Mouse (Mus musculus) MEL (cell line): ENCODE measurements around the gene Ust. TPM values are rescaled to one million over a fixed set of nuclear protein-coding genes. Genes with fewer than 3 reads are reported as not detected.

ENCODE experiments used
- DNase-seq: peaks from one replicate; pipeline ENCODE4 v3.0.0; 2011; ENCODE audit warnings: low read depth, low spot score
- H3K27ac ChIP-seq: 2 replicates; pipeline ENCODE4 v1.5.1; 2012; ENCODE audit warnings: low read depth, mild to moderate bottlenecking, control low read depth, low read length, moderate library complexity; ENCODE audit not compliant: control insufficient read depth
- H3K27me3 ChIP-seq, 2 experiments: fragments of 150-350 bp in 1 of 2; sonication (generic) in 1 of 2; 2 replicates each; pipeline ENCODE4 v1.6.1; 2012; ENCODE audit warnings: low read length in 2 of 2, mild to moderate bottlenecking in 2 of 2, improper control_type of control experiment in 1 of 2, moderate library complexity in 1 of 2; ENCODE audit not compliant: insufficient read depth in 2 of 2, control insufficient read depth in 1 of 2
- H3K36me3 ChIP-seq, 2 experiments: 2 replicates each; pipeline ENCODE4 v1.6.1; 2012 to 2014; ENCODE audit warnings: low read length in 2 of 2, improper control_type of control experiment in 1 of 2, inconsistent platforms in 1 of 2, mild to moderate bottlenecking in 1 of 2; ENCODE audit not compliant: insufficient read depth in 2 of 2, control insufficient read depth in 1 of 2
- H3K4me1 ChIP-seq, 2 experiments: fragments of 150-350 bp in 1 of 2; sonication (generic) in 1 of 2; 2 replicates each; pipeline ENCODE4 v1.6.1; 2012; ENCODE audit warnings: low read length in 2 of 2, improper control_type of control experiment in 1 of 2, mild to moderate bottlenecking in 1 of 2; ENCODE audit not compliant: insufficient read depth in 2 of 2, control insufficient read depth in 1 of 2
- H3K4me3 ChIP-seq, 2 experiments: fragments of 150-350 bp in 1 of 2; sonication (generic) in 1 of 2; 2 replicates each; pipeline ENCODE4 v1.5.1; 2012; ENCODE audit warnings: low read depth in 2 of 2, low read length in 2 of 2, mild to moderate bottlenecking in 2 of 2, moderate library complexity in 2 of 2, control low read depth in 1 of 2, improper control_type of control experiment in 1 of 2; ENCODE audit not compliant: control insufficient read depth in 1 of 2, insufficient read depth in 1 of 2
- H3K79me2 ChIP-seq: 2 replicates; pipeline ENCODE4 v1.6.1; 2012; ENCODE audit warnings: mild to moderate bottlenecking, low read length, moderate library complexity; ENCODE audit not compliant: control insufficient read depth, poor library complexity, insufficient read depth
- H3K9ac ChIP-seq: 2 replicates; pipeline ENCODE4 v1.6.1; 2012; ENCODE audit warnings: low read depth, mild to moderate bottlenecking, control low read depth, low read length, moderate library complexity; ENCODE audit not compliant: control insufficient read depth, poor library complexity, severe bottlenecking
- H3K9me3 ChIP-seq: fragments of 150-350 bp; sonication (generic); replicated peaks from 2 replicates; pipeline ENCODE4 v1.6.1; 2012; ENCODE audit warnings: mild to moderate bottlenecking, low read length, improper control_type of control experiment, moderate library complexity; ENCODE audit not compliant: insufficient read depth
- CHD1 ChIP-seq: IDR thresholded peaks from 2 replicates; pipeline ENCODE4 v1.6.1; 2012; ENCODE audit warnings: low read depth, mild to moderate bottlenecking, inconsistent platforms, low read length, improper control_type of control experiment
- CHD2 ChIP-seq: IDR thresholded peaks from 2 replicates; pipeline ENCODE4 v1.6.1; 2011; ENCODE audit warnings: low read length, improper control_type of control experiment
- CTCF ChIP-seq, 3 experiments: IDR thresholded peaks in 2 of 3; conservative IDR thresholded peaks in 1 of 3; 2 replicates each; pipeline ENCODE4 v1.5.1; 2011 to 2012; ENCODE audit warnings: low read length in 3 of 3, low read depth in 2 of 3, mild to moderate bottlenecking in 2 of 3, improper control_type of control experiment in 1 of 3, inconsistent platforms in 1 of 3, mixed read lengths in 1 of 3, moderate library complexity in 1 of 3; ENCODE audit not compliant: control insufficient read depth in 1 of 3, insufficient read depth in 1 of 3, poor library complexity in 1 of 3, severe bottlenecking in 1 of 3
- E2F4 ChIP-seq: IDR thresholded peaks from 2 replicates; pipeline ENCODE4 v1.6.1; 2011; ENCODE audit warnings: low read depth, low read length, improper control_type of control experiment, borderline replicate concordance
- EP300 ChIP-seq, 2 experiments: IDR thresholded peaks; 2 replicates each; pipeline ENCODE4 v1.6.1; 2011; ENCODE audit warnings: improper control_type of control experiment in 2 of 2, low read length in 2 of 2, low read depth in 1 of 2, mild to moderate bottlenecking in 1 of 2
- GABPA ChIP-seq: IDR thresholded peaks from 2 replicates; pipeline ENCODE4 v1.6.1; 2012; ENCODE audit warnings: low read depth, mild to moderate bottlenecking, inconsistent platforms, low read length, improper control_type of control experiment, moderate library complexity
- GATA1 ChIP-seq: IDR thresholded peaks from 2 replicates; pipeline ENCODE4 v1.6.1; 2011; ENCODE audit warnings: low read depth, low read length, improper control_type of control experiment
- HCFC1 ChIP-seq: IDR thresholded peaks from 2 replicates; pipeline ENCODE4 v1.6.1; 2012; ENCODE audit warnings: low read depth, mild to moderate bottlenecking, inconsistent platforms, low read length, improper control_type of control experiment, moderate library complexity
- JUND ChIP-seq: IDR thresholded peaks from 2 replicates; pipeline ENCODE4 v1.6.1; 2011; ENCODE audit warnings: low read depth, mild to moderate bottlenecking, improper control_type of control experiment, low read length
- MAX ChIP-seq: IDR thresholded peaks from 2 replicates; pipeline ENCODE4 v1.6.1; 2011; ENCODE audit warnings: low read length, improper control_type of control experiment
- MEF2A ChIP-seq: IDR thresholded peaks from 2 replicates; pipeline ENCODE4 v1.6.1; 2014; ENCODE audit warnings: low read depth, mild to moderate bottlenecking, inconsistent platforms, low read length, improper control_type of control experiment; ENCODE audit not compliant: poor library complexity, insufficient replicate concordance, severe bottlenecking; ENCODE audit errors: extremely low read depth
- MYB ChIP-seq: IDR thresholded peaks from 2 replicates; pipeline ENCODE4 v1.6.1; 2011; ENCODE audit warnings: mild to moderate bottlenecking, low read depth, low read length, improper control_type of control experiment
- MYC ChIP-seq: IDR thresholded peaks from 2 replicates; pipeline ENCODE4 v1.6.1; 2011; ENCODE audit warnings: low read depth, mild to moderate bottlenecking, low read length, improper control_type of control experiment, moderate library complexity
- NELFE ChIP-seq: IDR thresholded peaks from 2 replicates; pipeline ENCODE4 v1.6.1; 2011; ENCODE audit warnings: low read depth, low read length, improper control_type of control experiment
- NRF1 ChIP-seq: IDR thresholded peaks from 2 replicates; pipeline ENCODE4 v1.6.1; 2014; ENCODE audit warnings: low read depth, mild to moderate bottlenecking, inconsistent platforms, low read length, improper control_type of control experiment, moderate library complexity; ENCODE audit not compliant: poor library complexity, insufficient read depth, severe bottlenecking
- POLR2A ChIP-seq, 2 experiments: IDR thresholded peaks; 2 replicates each; pipeline ENCODE4 v1.6.1; 2011 to 2012; ENCODE audit warnings: low read length in 2 of 2, mild to moderate bottlenecking in 2 of 2, control low read depth in 1 of 2, improper control_type of control experiment in 1 of 2, low read depth in 1 of 2, moderate library complexity in 1 of 2; ENCODE audit not compliant: control insufficient read depth in 1 of 2, insufficient read depth in 1 of 2, poor library complexity in 1 of 2
- POLR2AphosphoS2 ChIP-seq: IDR thresholded peaks from 2 replicates; pipeline ENCODE4 v1.6.1; 2011; ENCODE audit warnings: low read length, improper control_type of control experiment
- POLR2AphosphoS5 ChIP-seq: IDR thresholded peaks from 2 replicates; pipeline ENCODE4 v1.6.1; 2012; ENCODE audit warnings: low read depth, borderline replicate concordance, mild to moderate bottlenecking, inconsistent platforms, low read length, moderate library complexity, mixed read lengths
- RAD21 ChIP-seq: IDR thresholded peaks from 2 replicates; pipeline ENCODE4 v1.6.1; 2011; ENCODE audit warnings: mild to moderate bottlenecking, low read depth, low read length, improper control_type of control experiment
- RCOR1 ChIP-seq: IDR thresholded peaks from 2 replicates; pipeline ENCODE4 v1.6.1; 2012; ENCODE audit warnings: low read depth, mild to moderate bottlenecking, inconsistent platforms, low read length, improper control_type of control experiment
- SIN3A ChIP-seq: IDR thresholded peaks from 2 replicates; pipeline ENCODE4 v1.6.1; 2012; ENCODE audit warnings: low read length, improper control_type of control experiment, inconsistent platforms
- SMC3 ChIP-seq: IDR thresholded peaks from 2 replicates; pipeline ENCODE4 v1.6.1; 2011; ENCODE audit warnings: low read depth, low read length, improper control_type of control experiment
- TAL1 ChIP-seq: IDR thresholded peaks from 2 replicates; pipeline ENCODE4 v1.6.1; 2012; ENCODE audit warnings: mild to moderate bottlenecking, inconsistent platforms, low read length, moderate library complexity, mixed read lengths
- TCF12 ChIP-seq: IDR thresholded peaks from 2 replicates; pipeline ENCODE4 v1.6.1; 2014; ENCODE audit warnings: low read depth, mild to moderate bottlenecking, inconsistent platforms, low read length, improper control_type of control experiment, moderate library complexity
- UBTF ChIP-seq: IDR thresholded peaks from 2 replicates; pipeline ENCODE4 v1.6.1; 2012; ENCODE audit warnings: low read depth, mild to moderate bottlenecking, inconsistent platforms, low read length, improper control_type of control experiment, moderate library complexity, borderline replicate concordance; ENCODE audit not compliant: insufficient read depth
- USF2 ChIP-seq, 2 experiments: IDR thresholded peaks; 2 replicates each; pipeline ENCODE4 v1.6.1; 2011 to 2012; ENCODE audit warnings: improper control_type of control experiment in 2 of 2, low read length in 2 of 2, borderline replicate concordance in 1 of 2, inconsistent platforms in 1 of 2, low read depth in 1 of 2, mild to moderate bottlenecking in 1 of 2; ENCODE audit not compliant: insufficient read depth in 1 of 2
- ZC3H11A ChIP-seq: IDR thresholded peaks from 2 replicates; pipeline ENCODE4 v1.6.1; 2012; ENCODE audit warnings: low read depth, mild to moderate bottlenecking, inconsistent platforms, low read length, improper control_type of control experiment
- ZKSCAN1 ChIP-seq: IDR thresholded peaks from 2 replicates; pipeline ENCODE4 v1.6.1; 2012; ENCODE audit warnings: low read depth, mild to moderate bottlenecking, inconsistent platforms, low read length, improper control_type of control experiment, moderate library complexity
- polyA plus RNA-seq, 2 experiments: library from polyadenylated mRNA; stranded (reverse) in 1 of 2; unstranded in 1 of 2; fragments of >175 nt in 1 of 2; fragments of >200 nt in 1 of 2; gene quantifications; 2 replicates each; pipeline versions ENCODE4 v1.2.1 to v1.2.4; 2012; ENCODE audit warnings: low replicate concordance in 2 of 2, low read depth in 1 of 2; ENCODE audit not compliant: insufficient read length in 2 of 2, insufficient read depth in 1 of 2, missing spikeins in 1 of 2
- total RNA-seq: library from RNA; depleted of rRNA; stranded (reverse); fragments of 300-350 nt; gene quantifications from 2 replicates; pipeline ENCODE4 v1.2.3, GENCODE M21; 2012

Ust gene
- total and polyA plus RNA-seq, 3 experiments: not detected

- Histone ChIP-seq H3K9ac (no peak overlapping the region), H3K36me3 (no peaks in the 10 kb centered on the region), H3K27ac (no peak overlapping the region), H3K9me3 (no peaks in the 10 kb centered on the region), H3K4me1 (no peaks in the 10 kb centered on the region)
- TF ChIP-seq JUND (no peak), HCFC1 (no peak), NRF1 (no peak), USF2 (IDR thresholded peaks at IDR 0.05; ENCODE audit: borderline replicate concordance in 1 of 2, insufficient read depth in 1 of 2, low read depth in 1 of 2, low read length in 2 of 2) (no peak), POLR2A (IDR thresholded peaks at IDR 0.05; ENCODE audit: control insufficient read depth in 1 of 2, insufficient read depth in 1 of 2, low read depth in 1 of 2, low read length in 2 of 2, poor library complexity in 1 of 2) (no peak), RAD21 (no peak), POLR2AphosphoS5 (no peak), POLR2AphosphoS2 (no peak), ZC3H11A (no peak), ZKSCAN1 (no peak), GABPA (no peak), CHD2 (no peak), MEF2A (no peak), UBTF (no peak), CTCF (IDR thresholded peaks at IDR 0.05 in 2 of 3, conservative IDR thresholded peaks at IDR 0.05 in 1 of 3; ENCODE audit: control insufficient read depth in 1 of 3, insufficient read depth in 1 of 3, low read depth in 2 of 3, low read length in 3 of 3, poor library complexity in 1 of 3, severe bottlenecking in 1 of 3) (no peak), E2F4 (no peak)
- TF ChIP-seq, all 39 proteins: peak for 0
- H3K27me3 ChIP-seq: no peaks in the 10 kb centered on the region
- no peaks in the 10 kb centered on the region for H3K79me2 ChIP-seq
- no peak overlapping the region for H3K4me3 ChIP-seq
- no peak for DNase-seq
Measured at GRCm38 (mm10) chr10:8468651-8469386, 49.8 kb downstream of the Ust start.

GRCm38 (mm10) chr10:8465918-8466317 is 52.7 kb downstream of the Ust start:
- H3K9me3 ChIP-seq: no peaks in the 10 kb centered on the region
- no peak for TF ChIP-seq GATA1
- TF ChIP-seq MYC: no peak
- no peak for TF ChIP-seq SMC3
- TF ChIP-seq RAD21: no peak
- no peak for TF ChIP-seq E2F4
- TF ChIP-seq SIN3A: no peak
- no peak for TF ChIP-seq ZC3H11A
- TF ChIP-seq POLR2AphosphoS5: no peak
- TF ChIP-seq MYB: no peak
- TF ChIP-seq CHD1: no peak
- TF ChIP-seq NELFE: no peak
- TF ChIP-seq MAX: no peak
- no peak for TF ChIP-seq CTCF (IDR thresholded peaks at IDR 0.05 in 2 of 3, conservative IDR thresholded peaks at IDR 0.05 in 1 of 3; ENCODE audit: control insufficient read depth in 1 of 3, insufficient read depth in 1 of 3, low read depth in 2 of 3, low read length in 3 of 3, poor library complexity in 1 of 3, severe bottlenecking in 1 of 3)
- no peak for TF ChIP-seq UBTF
- no peak for TF ChIP-seq MEF2A
- TF ChIP-seq TCF12: no peak
- no peak for TF ChIP-seq CHD2
- no peak for TF ChIP-seq EP300 (IDR thresholded peaks at IDR 0.05; ENCODE audit: low read depth in 1 of 2, low read length in 2 of 2)
- TF ChIP-seq TAL1: no peak
- no peak for TF ChIP-seq RCOR1
- H3K9ac ChIP-seq: no peak overlapping the region
- no peak overlapping the region for H3K4me3 ChIP-seq
- H3K27ac ChIP-seq: no peak overlapping the region
- no peaks in the 10 kb centered on the region for H3K27me3 ChIP-seq
- H3K4me1 ChIP-seq: no peaks in the 10 kb centered on the region
- H3K36me3 ChIP-seq: no peaks in the 10 kb centered on the region
- DNase-seq: no peak
- no peaks in the 10 kb centered on the region for H3K79me2 ChIP-seq
